Mouse (Mus musculus): ENCODE results near the gene Taok3. TPM values are rescaled to one million over a fixed set of nuclear protein-coding genes. Genes with fewer than 3 reads are reported as not detected.

The Taok3 gene
- polyA plus RNA-seq, 1 experiment, result 5.1 TPM

DNA sequence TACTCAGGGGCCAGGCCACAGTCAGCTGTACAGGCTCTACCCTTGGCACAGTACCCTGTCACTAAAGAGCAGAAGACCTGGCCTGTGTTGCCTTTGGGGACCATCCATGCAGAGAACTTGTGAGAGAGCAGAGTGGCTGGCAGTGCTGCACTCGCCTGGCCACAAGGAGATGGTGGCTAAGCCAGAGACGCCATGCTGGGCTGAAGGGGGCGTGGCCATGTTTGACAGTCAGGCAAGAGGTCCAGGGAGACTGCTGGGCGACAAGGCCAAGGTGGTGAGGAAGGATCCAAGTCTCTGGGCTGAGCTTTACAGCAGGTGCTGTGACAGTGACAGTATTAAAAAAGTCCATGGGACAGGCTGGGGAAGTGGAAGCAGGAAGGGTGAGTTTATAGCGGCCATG is 148.8 kb downstream of the Taok3 start:
- peaks cover 2% of the 10 kb centered on the region; the same call in 1 of the 2 replicates for H3K9me3 ChIP-seq (ENCODE audit: control insufficient read depth, low read length)
- H3K27me3 ChIP-seq (ENCODE audit: control insufficient read depth), result no peaks in the 10 kb centered on the region
- no peak overlapping the region for H3K4me3 ChIP-seq (replicated peaks)
- no peaks in the 10 kb centered on the region for H3K4me1 ChIP-seq (ENCODE audit: control insufficient read depth)
- TF ChIP-seq GATA1 (IDR thresholded peaks at IDR 0.05; ENCODE audit: low read length) (no peak), TAL1 (IDR thresholded peaks at IDR 0.05; ENCODE audit: low read length) (no peak)
- H3K36me3 ChIP-seq (ENCODE audit: control insufficient read depth), result peaks cover 97% of the 10 kb centered on the region

DNA sequence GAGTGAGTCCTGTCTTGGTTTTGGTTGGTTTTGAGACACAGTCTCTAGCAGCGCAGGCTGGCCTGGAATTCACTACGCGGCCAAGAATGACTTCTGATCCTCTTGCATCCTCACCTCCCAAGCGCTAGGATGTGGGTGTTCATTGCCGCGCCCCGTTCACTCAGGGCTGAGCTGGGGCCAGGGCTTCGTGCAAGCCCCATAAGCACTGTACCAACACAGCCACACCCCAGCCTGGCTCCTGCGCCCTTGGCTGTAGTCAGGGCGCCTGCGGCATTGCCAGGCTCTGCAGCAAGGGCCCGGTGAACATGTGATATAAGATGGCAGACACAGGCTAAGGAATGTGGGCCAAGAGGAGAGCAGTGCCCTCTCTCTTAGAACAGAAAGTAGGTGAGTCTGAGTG is 149.5 kb downstream of the Taok3 start:
- H3K4me1 ChIP-seq (ENCODE audit: control insufficient read depth), result no peaks in the 10 kb centered on the region
- no peak overlapping the region for H3K4me3 ChIP-seq (replicated peaks)
- H3K27me3 ChIP-seq (ENCODE audit: control insufficient read depth), result no peaks in the 10 kb centered on the region
- H3K36me3 ChIP-seq (ENCODE audit: control insufficient read depth), result peaks cover 96% of the 10 kb centered on the region
- H3K9me3 ChIP-seq (ENCODE audit: control insufficient read depth, low read length), result no peaks in the 10 kb centered on the region
- no peak for TF ChIP-seq TAL1 (IDR thresholded peaks at IDR 0.05; ENCODE audit: low read length)
- TF ChIP-seq GATA1 (IDR thresholded peaks at IDR 0.05; ENCODE audit: low read length), result no peak

DNA sequence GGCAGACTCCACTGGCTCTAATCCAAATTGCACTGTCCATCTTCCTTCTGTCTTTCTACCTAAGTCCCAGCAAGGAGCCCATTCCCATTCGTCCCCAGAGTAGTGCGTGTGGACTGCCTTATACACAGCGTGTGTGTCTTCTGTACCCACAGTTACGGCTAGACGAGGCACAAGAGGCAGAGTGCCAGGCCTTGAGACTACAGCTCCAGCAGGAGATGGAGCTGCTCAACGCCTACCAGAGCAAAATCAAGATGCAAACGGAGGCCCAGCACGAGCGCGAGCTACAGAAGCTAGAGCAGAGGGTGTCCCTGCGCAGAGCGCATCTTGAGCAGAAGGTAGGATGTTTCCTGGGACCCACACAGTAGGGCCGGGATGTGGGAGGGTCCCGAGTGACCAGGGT is 152.0 kb downstream of the Taok3 start:
- H3K36me3 ChIP-seq (ENCODE audit: control insufficient read depth), result peaks cover 77% of the 10 kb centered on the region
- TF ChIP-seq GATA1 (IDR thresholded peaks at IDR 0.05; ENCODE audit: low read length), result no peak
- TF ChIP-seq TAL1 (IDR thresholded peaks at IDR 0.05; ENCODE audit: low read length), result no peak
- H3K4me3 ChIP-seq (replicated peaks), result no peak overlapping the region
- H3K4me1 ChIP-seq (ENCODE audit: control insufficient read depth), result no peaks in the 10 kb centered on the region
- no peaks in the 10 kb centered on the region for H3K27me3 ChIP-seq (ENCODE audit: control insufficient read depth)
- no peaks in the 10 kb centered on the region for H3K9me3 ChIP-seq (ENCODE audit: control insufficient read depth, low read length)

DNA sequence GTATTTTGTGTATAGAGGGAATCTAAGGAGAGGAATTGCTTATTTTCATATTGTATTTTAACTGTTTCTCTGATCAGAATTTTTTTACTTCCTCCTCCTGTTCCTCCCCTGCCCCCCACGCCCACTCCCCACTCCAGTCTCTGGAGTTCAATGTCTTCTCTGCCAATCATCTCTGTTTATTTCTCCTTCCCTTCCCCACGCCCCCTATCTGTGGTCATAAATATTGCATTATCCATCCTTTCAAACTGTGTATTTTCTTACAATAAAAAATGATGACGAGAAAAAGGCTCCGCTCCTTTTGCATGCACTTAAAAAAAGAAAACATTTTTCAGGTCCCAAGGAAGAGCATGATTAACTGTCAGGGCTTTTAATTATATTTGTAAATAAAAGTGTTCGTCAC is 154.9 kb downstream of the Taok3 start:
- H3K9me3 ChIP-seq (ENCODE audit: control insufficient read depth, low read length), result peaks cover 3% of the 10 kb centered on the region
- H3K4me1 ChIP-seq (ENCODE audit: control insufficient read depth), result peaks cover 2% of the 10 kb centered on the region
- H3K36me3 ChIP-seq (ENCODE audit: control insufficient read depth), result peaks cover 48% of the 10 kb centered on the region
- no peaks in the 10 kb centered on the region for H3K27me3 ChIP-seq (ENCODE audit: control insufficient read depth)
- no peak overlapping the region for H3K4me3 ChIP-seq (replicated peaks)
- TF ChIP-seq TAL1 (IDR thresholded peaks at IDR 0.05; ENCODE audit: low read length) (no peak), GATA1 (IDR thresholded peaks at IDR 0.05; ENCODE audit: low read length) (no peak)

GRCm38 (mm10) chr5:117277784-117278183 is 157.9 kb downstream of the Taok3 start:
- Histone ChIP-seq H3K9me3 (ENCODE audit: control insufficient read depth, low read length) (peaks cover 3% of the 10 kb centered on the region), H3K27me3 (ENCODE audit: control insufficient read depth) (no peaks in the 10 kb centered on the region), H3K36me3 (ENCODE audit: control insufficient read depth) (peaks cover 32% of the 10 kb centered on the region), H3K4me1 (ENCODE audit: control insufficient read depth) (peaks cover 12% of the 10 kb centered on the region), H3K4me3 (replicated peaks) (no peak overlapping the region)
- TF ChIP-seq GATA1 (IDR thresholded peaks at IDR 0.05; ENCODE audit: low read length) (no peak), TAL1 (IDR thresholded peaks at IDR 0.05; ENCODE audit: low read length) (no peak)

DNA sequence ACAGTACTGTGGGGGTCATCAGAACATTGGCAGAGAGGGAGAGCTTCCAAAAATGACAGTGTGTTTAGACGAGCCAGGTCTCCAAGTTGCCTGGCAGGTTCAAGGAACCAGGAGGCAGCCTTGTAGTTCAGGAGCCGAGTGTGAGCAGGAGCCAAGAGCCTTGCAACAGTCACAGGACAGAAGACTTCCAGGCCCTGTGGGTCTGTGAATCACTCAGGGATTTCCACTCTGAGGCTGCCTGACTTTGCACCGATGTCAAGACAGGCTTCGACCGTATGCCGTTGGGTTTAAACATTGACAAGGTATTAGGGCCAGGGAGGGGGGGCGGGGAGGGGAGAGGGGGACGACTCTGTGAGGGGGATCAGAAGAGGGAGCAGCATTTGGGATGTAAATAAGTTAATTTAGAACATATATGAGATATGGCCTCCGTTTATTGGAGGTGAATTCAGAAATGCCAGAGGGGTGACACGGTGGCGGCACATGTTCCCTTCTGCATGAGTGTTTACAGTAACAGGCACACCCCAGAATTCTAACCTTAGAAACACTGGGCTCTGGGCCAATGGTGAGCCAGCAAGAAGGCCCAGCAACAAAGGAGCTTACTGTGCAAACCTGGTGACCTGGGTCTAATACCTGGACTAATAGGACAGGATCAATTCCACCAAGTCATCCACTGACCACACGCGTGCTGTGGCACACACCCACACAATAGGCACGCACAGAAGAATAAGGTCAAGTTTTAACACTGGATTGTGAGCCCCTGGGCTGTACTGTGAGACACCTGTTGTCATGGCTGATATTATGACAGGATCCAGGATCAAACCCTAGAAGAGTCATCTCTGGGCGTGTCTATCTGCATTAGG is 159.1 kb downstream of the Taok3 start:
- peaks cover 26% of the 10 kb centered on the region for H3K36me3 ChIP-seq (ENCODE audit: control insufficient read depth)
- no peak for TF ChIP-seq TAL1 (IDR thresholded peaks at IDR 0.05; ENCODE audit: low read length)
- no peak for TF ChIP-seq GATA1 (IDR thresholded peaks at IDR 0.05; ENCODE audit: low read length)
- peaks cover 3% of the 10 kb centered on the region for H3K9me3 ChIP-seq (ENCODE audit: control insufficient read depth, low read length)
- H3K4me1 ChIP-seq (ENCODE audit: control insufficient read depth), result peaks cover 14% of the 10 kb centered on the region
- no peak overlapping the region for H3K4me3 ChIP-seq (replicated peaks)
- no peaks in the 10 kb centered on the region for H3K27me3 ChIP-seq (ENCODE audit: control insufficient read depth)

GRCm38 (mm10) chr5:117279669-117280050 is 159.7 kb downstream of the Taok3 start:
- Histone ChIP-seq H3K4me1 (ENCODE audit: control insufficient read depth) (peaks cover 18% of the 10 kb centered on the region), H3K9me3 (ENCODE audit: control insufficient read depth, low read length) (peaks cover 3% of the 10 kb centered on the region), H3K4me3 (replicated peaks) (no peak overlapping the region), H3K36me3 (ENCODE audit: control insufficient read depth) (peaks cover 28% of the 10 kb centered on the region), H3K27me3 (ENCODE audit: control insufficient read depth) (no peaks in the 10 kb centered on the region)
- TF ChIP-seq GATA1 (IDR thresholded peaks at IDR 0.05; ENCODE audit: low read length), result no peak
- TF ChIP-seq TAL1 (IDR thresholded peaks at IDR 0.05; ENCODE audit: low read length), result no peak

DNA sequence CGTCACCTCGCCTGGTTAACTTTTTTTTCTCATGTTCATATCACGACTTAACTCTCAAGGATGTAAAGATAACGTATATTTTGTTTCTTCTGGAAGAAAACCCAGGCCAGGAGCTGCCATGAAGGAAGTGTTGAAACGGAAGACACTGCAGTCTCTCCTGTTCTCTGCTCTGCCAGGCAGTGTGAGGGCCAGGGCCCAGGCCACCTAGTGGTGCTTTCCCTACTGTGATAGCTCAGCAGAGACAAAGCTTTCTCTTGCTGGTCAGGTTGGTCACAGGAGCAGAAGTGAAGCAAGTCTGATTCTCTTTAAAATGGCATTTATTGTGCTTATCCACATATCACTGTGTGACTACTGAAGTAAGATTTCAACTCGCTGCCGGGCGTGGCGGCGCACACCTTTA is 161.6 kb downstream of the Taok3 start:
- TF ChIP-seq GATA1 (IDR thresholded peaks at IDR 0.05; ENCODE audit: low read length) (no peak), TAL1 (IDR thresholded peaks at IDR 0.05; ENCODE audit: low read length) (no peak)
- Histone ChIP-seq H3K27me3 (ENCODE audit: control insufficient read depth) (no peaks in the 10 kb centered on the region), H3K9me3 (ENCODE audit: control insufficient read depth, low read length) (peaks cover 3% of the 10 kb centered on the region), H3K4me1 (ENCODE audit: control insufficient read depth) (peaks cover 33% of the 10 kb centered on the region), H3K4me3 (replicated peaks) (no peak overlapping the region), H3K36me3 (ENCODE audit: control insufficient read depth) (peaks cover 35% of the 10 kb centered on the region)

GRCm38 (mm10) chr5:117282360-117282759 is 162.4 kb downstream of the Taok3 start:
- H3K27me3 ChIP-seq (ENCODE audit: control insufficient read depth), result no peaks in the 10 kb centered on the region
- peaks cover 3% of the 10 kb centered on the region for H3K9me3 ChIP-seq (ENCODE audit: control insufficient read depth, low read length)

More at GRCm38 (mm10) chr5:117282360-117282759, 162.4 kb downstream of the Taok3 start:
- Histone ChIP-seq H3K36me3 (ENCODE audit: control insufficient read depth) (peaks cover 35% of the 10 kb centered on the region), H3K4me1 (ENCODE audit: control insufficient read depth) (peaks cover 40% of the 10 kb centered on the region), H3K4me3 (replicated peaks) (no peak overlapping the region)
- TF ChIP-seq TAL1 (IDR thresholded peaks at IDR 0.05; ENCODE audit: low read length) (no peak), GATA1 (IDR thresholded peaks at IDR 0.05; ENCODE audit: low read length) (no peak)
